Mouse (Mus musculus) inflammation-experienced regulatory T-cells, adult 6 months (primary cell): Measurements from ENCODE around the gene Cabp1. TPM values are rescaled to one million over a fixed set of nuclear protein-coding genes. Genes with fewer than 3 reads are reported as not detected.

Experiments
- ATAC-seq: one replicate; pipeline ENCODE4 v1.8.0; 2017
- polyA plus RNA-seq, 3 experiments: library from polyadenylated mRNA; unstranded; fragments of 100-300 nt; shearing (Covaris generic); gene quantifications; one replicate each; pipeline ENCODE4 v1.2.1; 2017

Cabp1 gene
- polyA plus RNA-seq, 3 experiments from 2014 or later, result not detected

GRCm38 (mm10) chr5:115208601-115209000 lies 14.4 kb upstream of the Cabp1 start:
- no peak for ATAC-seq

GRCm38 (mm10) chr5:115207892-115208291 lies 13.7 kb upstream of the Cabp1 start:
- no peak for ATAC-seq

- ATAC-seq, result no peak
Observed at GRCm38 (mm10) chr5:115207244-115207643, 13.1 kb upstream of the Cabp1 start.

GRCm38 (mm10) chr5:115204562-115205311 lies 10.6 kb upstream of the Cabp1 start:
- no peak for ATAC-seq

- no peak for ATAC-seq
Observed at GRCm38 (mm10) chr5:115203735-115204561, 9.8 kb upstream of the Cabp1 start.

GRCm38 (mm10) chr5:115194626-115195221 lies 543 bp upstream of the Cabp1 start:
- ATAC-seq, result no peak

- peak; percentile 63 for ATAC-seq
Observed at GRCm38 (mm10) chr5:115193226-115193625, 955 bp downstream of the Cabp1 start.

- ATAC-seq, result no peak
Observed at GRCm38 (mm10) chr5:115192828-115193195, 1.4 kb downstream of the Cabp1 start.

GRCm38 (mm10) chr5:115191880-115192827 lies 2.0 kb downstream of the Cabp1 start:
- no peak for ATAC-seq

- ATAC-seq, result no peak
Observed at GRCm38 (mm10) chr5:115190081-115190480, 4.1 kb downstream of the Cabp1 start.

GRCm38 (mm10) chr5:115188824-115189223 lies 5.4 kb downstream of the Cabp1 start:
- ATAC-seq, result no peak

GRCm38 (mm10) chr5:115187188-115188131 lies 6.7 kb downstream of the Cabp1 start:
- peak; percentile 85 for ATAC-seq

- ATAC-seq, result no peak
Observed at GRCm38 (mm10) chr5:115186371-115187073, 7.7 kb downstream of the Cabp1 start.

GRCm38 (mm10) chr5:115184726-115185125 lies 9.5 kb downstream of the Cabp1 start:
- no peak for ATAC-seq

GRCm38 (mm10) chr5:115183482-115183881 lies 10.7 kb downstream of the Cabp1 start:
- no peak for ATAC-seq

GRCm38 (mm10) chr5:115182925-115183324 lies 11.3 kb downstream of the Cabp1 start:
- ATAC-seq, result no peak

- peak; percentile 60 for ATAC-seq
Observed at GRCm38 (mm10) chr5:115181248-115181940, 12.8 kb downstream of the Cabp1 start.

GRCm38 (mm10) chr5:115179596-115179995 lies 14.6 kb downstream of the Cabp1 start:
- ATAC-seq, result no peak

- no peak for ATAC-seq
Observed at GRCm38 (mm10) chr5:115177866-115178265, 16.3 kb downstream of the Cabp1 start.

GRCm38 (mm10) chr5:115174554-115174953 lies 19.6 kb downstream of the Cabp1 start:
- no peak for ATAC-seq
